Mouse (Mus musculus) midbrain, embryonic 16.5 days (tissue): ENCODE measurements at regions not wholly inside any gene's neighbourhood (a gene's known extent, or its start where the extent isn't known, plus 50 kb on each side); places are given as distances from the start of the nearest gene placed in this dataset.

Experiments
- ATAC-seq: fragments of 200-750 bp; cut with Nextera tagmentation; 2 replicates; pipeline ENCODE4 v1.8.0; 2017; ENCODE audit warnings: moderate TSS enrichment
- H3K27ac ChIP-seq: fragments of 300-500 bp; sonication (generic); 2 replicates; pipeline ENCODE4 v1.5.1; 2014; ENCODE audit warnings: mild to moderate bottlenecking, low read length, mixed read lengths
- H3K27me3 ChIP-seq: fragments of 300-500 bp; sonication (generic); 2 replicates; pipeline ENCODE4 v1.6.1; 2014; ENCODE audit warnings: low read depth, low read length, mixed read lengths; ENCODE audit not compliant: control insufficient read depth, insufficient read depth
- H3K36me3 ChIP-seq: fragments of 300-500 bp; sonication (generic); 2 replicates; pipeline ENCODE4 v1.6.1; 2014; ENCODE audit warnings: mild to moderate bottlenecking, low read length, moderate library complexity, mixed read lengths; ENCODE audit not compliant: control insufficient read depth, insufficient read depth
- H3K4me1 ChIP-seq: fragments of 300-500 bp; sonication (generic); 2 replicates; pipeline ENCODE4 v1.6.1; 2014; ENCODE audit warnings: mild to moderate bottlenecking, low read length, mixed read lengths; ENCODE audit not compliant: control insufficient read depth, insufficient read depth
- H3K4me2 ChIP-seq: fragments of 300-500 bp; sonication (generic); 2 replicates; pipeline ENCODE4 v1.6.1; 2014; ENCODE audit warnings: mild to moderate bottlenecking, low read length, mixed read lengths
- H3K4me3 ChIP-seq: fragments of 300-500 bp; sonication (generic); 2 replicates; pipeline ENCODE4 v1.5.1; 2014; ENCODE audit warnings: low read depth, mild to moderate bottlenecking, low read length, moderate library complexity, mixed read lengths
- H3K9ac ChIP-seq: fragments of 300-500 bp; sonication (generic); 2 replicates; pipeline ENCODE4 v1.6.1; 2014; ENCODE audit warnings: low read depth, low read length, mixed read lengths
- H3K9me3 ChIP-seq: fragments of 300-500 bp; sonication (generic); replicated peaks from 2 replicates; pipeline ENCODE4 v1.6.1; 2014; ENCODE audit warnings: mild to moderate bottlenecking, low read length, mixed read lengths; ENCODE audit not compliant: control insufficient read depth, poor library complexity, severe bottlenecking
- WGBS: fragments of 180-500 bp; shearing (Covaris S2); extraction: QIAGEN DNeasy Blood & Tissue Kit; methylation state at CpG from one replicate; pipeline ENCODE4 v1.1.7; 2014; 5-methylcytosine and 5-hydroxymethylcytosine counted together

- ATAC-seq, result no peak
- WGBS, result 11% methylated on average over 7 of the region's 7 CpGs
Observed at GRCm38 (mm10) chr16:92991405-92991804, 165.5 kb upstream of the Runx1 start.

GRCm38 (mm10) chr16:92988416-92988815, 162.5 kb upstream of the Runx1 start:
- WGBS, result 86% methylated on average over 1 of the region's 1 CpGs
- Histone ChIP-seq H3K4me3 (no peak overlapping the region), H3K9me3 (no peaks in the 10 kb centered on the region), H3K4me1 (peaks cover 12% of the 10 kb centered on the region; the same call in 1 of the 2 replicates), H3K4me2 (no peak overlapping the region), H3K36me3 (no peaks in the 10 kb centered on the region), H3K27ac (no peak overlapping the region), H3K27me3 (no peaks in the 10 kb centered on the region), H3K9ac (no peak overlapping the region)
- ATAC-seq, result no peak

More at GRCm38 (mm10) chr16:92991405-92991804, 165.5 kb upstream of the Runx1 start:
- H3K4me3 ChIP-seq, result no peak overlapping the region
- no peak overlapping the region for H3K27ac ChIP-seq
- no peaks in the 10 kb centered on the region for H3K9me3 ChIP-seq
- H3K36me3 ChIP-seq, result no peaks in the 10 kb centered on the region
- no peaks in the 10 kb centered on the region for H3K27me3 ChIP-seq
- H3K4me2 ChIP-seq, result no peak overlapping the region
- H3K9ac ChIP-seq, result no peak overlapping the region
- 0 out of 2 replicates have a peak, but pooled peaks cover under 1% of the 10 kb centered on the region for H3K4me1 ChIP-seq

- H3K36me3 ChIP-seq, result no peaks in the 10 kb centered on the region
- no peak overlapping the region for H3K27ac ChIP-seq
- peaks cover 12% of the 10 kb centered on the region; the same call in 1 of the 2 replicates for H3K4me1 ChIP-seq
- no peak overlapping the region for H3K4me2 ChIP-seq
- H3K9me3 ChIP-seq, result no peaks in the 10 kb centered on the region
- H3K27me3 ChIP-seq, result no peaks in the 10 kb centered on the region
- H3K4me3 ChIP-seq, result no peak overlapping the region
- WGBS, result 90% methylated on average over 3 of the region's 3 CpGs
- no peak for ATAC-seq
- no peak overlapping the region for H3K9ac ChIP-seq
Observed at GRCm38 (mm10) chr16:92988000-92988399, 162.1 kb upstream of the Runx1 start.

- Histone ChIP-seq H3K27me3 (no peaks in the 10 kb centered on the region), H3K27ac (no peak overlapping the region), H3K4me2 (no peak overlapping the region), H3K4me1 (peaks cover 12% of the 10 kb centered on the region; the same call in 1 of the 2 replicates), H3K4me3 (no peak overlapping the region), H3K36me3 (no peaks in the 10 kb centered on the region), H3K9me3 (no peaks in the 10 kb centered on the region), H3K9ac (no peak overlapping the region)
- 15% methylated on average over 6 of the region's 6 CpGs for WGBS
- peak; percentile 82 for ATAC-seq
Observed at GRCm38 (mm10) chr16:92985768-92986167, 159.8 kb upstream of the Runx1 start.

- no peaks in the 10 kb centered on the region for H3K9me3 ChIP-seq
- no peaks in the 10 kb centered on the region for H3K36me3 ChIP-seq
- WGBS, result 93% methylated on average over 7 of the region's 7 CpGs
- H3K4me3 ChIP-seq, result no peak overlapping the region
- H3K9ac ChIP-seq, result no peak overlapping the region
- ATAC-seq, result no peak
- no peaks in the 10 kb centered on the region for H3K27me3 ChIP-seq
- H3K4me2 ChIP-seq, result no peak overlapping the region
- peaks cover 12% of the 10 kb centered on the region; the same call in 1 of the 2 replicates for H3K4me1 ChIP-seq
- H3K27ac ChIP-seq, result no peak overlapping the region
Observed at GRCm38 (mm10) chr16:92982934-92983333, 157.0 kb upstream of the Runx1 start.

- Histone ChIP-seq H3K4me2 (no peak overlapping the region), H3K4me1 (no peaks in the 10 kb centered on the region), H3K9ac (no peak overlapping the region), H3K4me3 (no peak overlapping the region), H3K27ac (no peak overlapping the region), H3K9me3 (no peaks in the 10 kb centered on the region), H3K36me3 (no peaks in the 10 kb centered on the region), H3K27me3 (no peaks in the 10 kb centered on the region)
- WGBS, result 79% methylated on average over 11 of the region's 11 CpGs
- ATAC-seq, result no peak
Observed at GRCm38 (mm10) chr16:92979620-92980330, 153.8 kb upstream of the Runx1 start.

- Histone ChIP-seq H3K4me2 (no peak overlapping the region), H3K4me3 (no peak overlapping the region), H3K9me3 (no peaks in the 10 kb centered on the region), H3K27ac (no peak overlapping the region), H3K9ac (no peak overlapping the region), H3K4me1 (no peaks in the 10 kb centered on the region), H3K27me3 (no peaks in the 10 kb centered on the region), H3K36me3 (no peaks in the 10 kb centered on the region)
- 93% methylated on average over 8 of the region's 8 CpGs for WGBS
- ATAC-seq, result no peak
Observed at GRCm38 (mm10) chr16:92976097-92976496, 150.1 kb upstream of the Runx1 start.

- ATAC-seq, result no peak
- Histone ChIP-seq H3K27ac (no peak overlapping the region), H3K36me3 (no peaks in the 10 kb centered on the region), H3K27me3 (no peaks in the 10 kb centered on the region), H3K9ac (no peak overlapping the region), H3K4me3 (no peak overlapping the region), H3K4me1 (no peaks in the 10 kb centered on the region), H3K9me3 (no peaks in the 10 kb centered on the region), H3K4me2 (no peak overlapping the region)
- WGBS, result 86% methylated on average over 8 of the region's 8 CpGs
Observed at GRCm38 (mm10) chr16:92975090-92975489, 149.1 kb upstream of the Runx1 start.

- Histone ChIP-seq H3K9ac (no peak overlapping the region), H3K4me1 (no peaks in the 10 kb centered on the region), H3K27me3 (no peaks in the 10 kb centered on the region), H3K4me2 (no peak overlapping the region), H3K27ac (no peak overlapping the region), H3K9me3 (no peaks in the 10 kb centered on the region), H3K36me3 (no peaks in the 10 kb centered on the region), H3K4me3 (no peak overlapping the region)
- ATAC-seq, result no peak
- WGBS, result 82% methylated on average over 5 of the region's 5 CpGs
Observed at GRCm38 (mm10) chr16:92972681-92973080, 146.7 kb upstream of the Runx1 start.
